Mouse (Mus musculus) ES-E14 (cell line): ENCODE measurements around the gene 1110051M20Rik. TPM values are rescaled to one million over a fixed set of nuclear protein-coding genes. Genes with fewer than 3 reads are reported as not detected.

Experiments used
- DNase-seq: peaks from one replicate; pipeline ENCODE4 v3.0.0-alpha.2; 2013; ENCODE audit warnings: low read depth, low spot score
- H3K27ac ChIP-seq: 2 replicates; pipeline ENCODE4 v1.5.1; 2012; ENCODE audit warnings: low read depth, mild to moderate bottlenecking, low read length, moderate library complexity, mixed read lengths; ENCODE audit not compliant: poor library complexity, insufficient read depth, severe bottlenecking
- H3K36me3 ChIP-seq: 2 replicates; pipeline ENCODE4 v1.6.1; 2012; ENCODE audit warnings: mild to moderate bottlenecking, low read length, moderate library complexity, mixed read lengths; ENCODE audit not compliant: control insufficient read depth, poor library complexity, insufficient read depth, severe bottlenecking
- H3K4me1 ChIP-seq, 2 experiments: fragments of 150-350 bp in 1 of 2; sonication (generic) in 1 of 2; 2 replicates each; pipeline ENCODE4 v1.6.1; 2012; ENCODE audit warnings: low read length in 2 of 2, mild to moderate bottlenecking in 1 of 2, mixed read lengths in 1 of 2; ENCODE audit not compliant: control insufficient read depth in 2 of 2, insufficient read depth in 2 of 2, poor library complexity in 1 of 2
- H3K4me3 ChIP-seq, 2 experiments: fragments of 150-350 bp in 1 of 2; sonication (generic) in 1 of 2; 2 replicates each; pipeline ENCODE4 v1.5.1; 2012; ENCODE audit warnings: low read length in 2 of 2, low read depth in 1 of 2, mild to moderate bottlenecking in 1 of 2, mixed read lengths in 1 of 2; ENCODE audit not compliant: insufficient read depth in 1 of 2, poor library complexity in 1 of 2, severe bottlenecking in 1 of 2
- H3K9ac ChIP-seq: 2 replicates; pipeline ENCODE4 v1.6.1; 2012; ENCODE audit warnings: low read depth, mild to moderate bottlenecking, low read length, mixed read lengths; ENCODE audit not compliant: poor library complexity, insufficient read depth, severe bottlenecking
- H3K9me3 ChIP-seq: fragments of 150-350 bp; sonication (generic); 2 replicates; pipeline ENCODE4 v1.6.1; 2012; ENCODE audit warnings: low read depth, mild to moderate bottlenecking, low read length; ENCODE audit not compliant: control insufficient read depth, insufficient read depth
- CHD2 ChIP-seq: IDR thresholded peaks from 2 replicates; pipeline ENCODE4 v1.6.1; 2014; ENCODE audit warnings: mild to moderate bottlenecking, low read depth, low read length, inconsistent platforms
- HCFC1 ChIP-seq: IDR thresholded peaks from 2 replicates; pipeline ENCODE4 v1.6.1; 2012; ENCODE audit warnings: low read length, inconsistent platforms, borderline replicate concordance; ENCODE audit not compliant: insufficient read depth
- MAFK ChIP-seq: IDR thresholded peaks from 2 replicates; pipeline ENCODE4 v1.6.1; 2014; ENCODE audit warnings: mild to moderate bottlenecking, low read depth, low read length, inconsistent platforms; ENCODE audit not compliant: insufficient read depth
- ZC3H11A ChIP-seq: IDR thresholded peaks from 2 replicates; pipeline ENCODE4 v1.6.1; 2012; ENCODE audit warnings: low read depth, mild to moderate bottlenecking, inconsistent platforms, low read length, borderline replicate concordance
- ZNF384 ChIP-seq: IDR thresholded peaks from 2 replicates; pipeline ENCODE4 v1.6.1; 2012; ENCODE audit warnings: low read depth, low read length, inconsistent platforms
- in situ Hi-C, 2 experiments: fragments of 600-800 bp; cut with MboI; formaldehyde crosslinking; loops; one replicate each; pipeline ENCODE4 v1.15.1; 2025; ENCODE audit warnings: low sequenced_read_pairs in 2 of 2, inconsistent platforms in 1 of 2; ENCODE audit not compliant: unreplicated experiment in 2 of 2
- total RNA-seq: library from RNA; depleted of rRNA; stranded (reverse); fragments of 300-350 nt; gene quantifications from 2 replicates; pipeline ENCODE4 v1.2.3, GENCODE M21; 2012

1110051M20Rik gene
- total RNA-seq, 1 experiment = 12.4 TPM

DNA sequence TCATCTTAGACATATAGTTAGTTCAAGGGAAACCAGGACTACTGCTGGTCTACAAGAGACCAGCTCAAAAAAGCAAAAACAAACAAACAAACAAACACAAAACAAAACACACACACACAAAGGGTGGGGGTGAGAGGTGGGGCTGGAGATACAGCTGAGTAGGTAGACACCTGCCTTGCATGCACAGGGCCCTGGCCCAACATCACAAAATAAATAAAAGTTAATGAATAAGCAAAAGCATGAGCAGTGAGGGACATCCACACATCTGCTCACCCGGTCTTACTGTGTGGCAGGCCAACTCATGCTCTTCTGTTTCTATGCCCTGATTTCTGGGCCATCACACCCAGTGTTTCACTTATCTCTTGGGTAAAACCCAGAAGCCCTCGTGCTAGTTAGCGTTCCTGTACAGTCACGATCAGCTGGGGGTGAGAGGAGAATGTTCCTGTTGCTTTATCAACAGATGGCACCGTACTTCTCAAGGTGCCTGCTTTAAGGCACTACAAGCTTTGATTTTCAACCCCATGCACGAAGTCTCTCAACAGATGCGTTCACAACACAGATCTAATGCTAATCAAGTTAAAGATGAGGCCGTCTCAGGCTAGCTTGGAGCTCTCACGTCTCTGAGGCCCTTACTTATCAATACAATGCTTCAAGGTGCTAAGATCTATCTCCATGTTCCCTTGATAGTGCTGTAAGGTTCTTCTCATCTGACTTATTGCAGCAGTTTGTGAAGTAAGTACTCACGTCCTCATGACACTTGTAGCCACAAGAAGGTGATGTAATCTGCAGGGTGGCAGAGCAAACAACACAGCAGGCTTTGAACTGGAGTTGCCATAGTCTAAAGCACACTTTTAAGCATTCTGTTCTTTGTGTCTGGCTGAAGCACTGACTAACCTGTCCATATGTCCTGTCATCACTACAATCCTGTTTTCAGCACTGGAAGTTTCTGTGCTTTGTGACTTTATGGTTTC, 123.7 kb downstream of the 1110051M20Rik start:
- Histone ChIP-seq H3K36me3 (no peaks in the 10 kb centered on the region), H3K4me3 (no peak overlapping the region), H3K27ac (no peak overlapping the region), H3K4me1 (no peaks in the 10 kb centered on the region), H3K9ac (no peak overlapping the region), H3K9me3 (no peaks in the 10 kb centered on the region)
- TF ChIP-seq CHD2 (no peak), HCFC1 (no peak), MAFK (no peak), ZNF384 (no peak), ZC3H11A (no peak)
- in situ Hi-C loops = no loop called here
- DNase-seq = no peak

DNA sequence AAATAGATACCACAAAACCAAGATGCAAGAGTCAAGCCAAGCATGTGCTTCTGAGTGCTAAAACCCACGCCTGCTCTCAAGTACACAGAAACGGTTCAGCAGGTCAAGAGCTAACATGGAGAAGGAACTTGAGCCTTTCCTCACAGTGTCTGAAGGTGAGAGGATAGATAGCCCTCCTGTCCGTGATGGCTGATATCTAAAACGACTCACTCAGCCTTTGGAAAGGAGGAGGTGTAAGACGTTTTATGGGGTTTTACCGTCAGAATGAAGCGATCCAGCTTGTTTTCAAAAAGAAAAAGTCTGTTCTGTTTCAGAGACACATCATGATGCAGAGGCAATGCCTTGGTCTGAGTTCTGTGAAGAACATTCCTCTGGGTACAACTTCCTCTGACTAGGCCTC, 130.3 kb downstream of the 1110051M20Rik start:
- in situ Hi-C loops = no loop called here
- no peak for TF ChIP-seq CHD2
- TF ChIP-seq MAFK = no peak
- no peak for TF ChIP-seq HCFC1
- no peak for TF ChIP-seq ZNF384
- no peak for TF ChIP-seq ZC3H11A
- H3K36me3 ChIP-seq = no peaks in the 10 kb centered on the region

DNA sequence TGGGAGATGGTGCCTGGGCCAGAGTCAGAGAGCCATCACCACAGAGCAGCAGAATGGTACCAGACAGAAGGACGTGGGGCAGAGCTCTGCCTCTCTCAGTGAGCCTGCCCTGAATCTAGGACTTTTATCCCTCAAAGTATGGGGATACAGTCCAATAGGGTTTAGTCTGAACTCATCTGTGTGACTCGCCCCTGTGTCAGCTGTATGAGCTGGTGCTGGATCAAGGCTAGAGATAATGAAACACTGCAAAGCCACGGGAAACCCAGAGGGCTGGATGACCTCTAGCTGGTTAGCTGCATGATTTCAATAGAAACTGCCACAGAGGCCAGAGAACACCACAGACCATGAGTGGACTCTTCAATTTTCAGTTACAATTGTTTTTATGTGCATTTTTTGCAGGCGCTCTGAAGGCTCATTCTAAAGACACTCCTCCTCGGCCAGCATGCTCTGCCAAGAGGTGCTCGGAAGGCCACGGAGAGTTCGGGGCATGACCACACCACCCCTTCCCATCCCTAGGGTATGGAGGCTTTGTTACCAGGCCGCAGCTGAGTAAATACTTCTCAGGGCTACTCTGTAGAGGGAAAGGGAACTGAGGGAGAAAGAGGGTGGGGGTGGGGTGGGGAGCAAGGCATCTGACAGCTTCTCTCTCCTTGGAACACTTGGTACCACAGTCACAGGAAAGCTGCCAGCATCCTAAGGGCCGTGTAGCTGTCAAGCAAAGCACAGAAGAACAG, 131.8 kb downstream of the 1110051M20Rik start:
- DNase-seq = no peak

More for the DNA sequence above, 130.3 kb downstream of the 1110051M20Rik start:
- Histone ChIP-seq H3K9me3 (no peaks in the 10 kb centered on the region), H3K9ac (no peak overlapping the region), H3K4me1 (no peaks in the 10 kb centered on the region), H3K27ac (no peak overlapping the region), H3K4me3 (no peak overlapping the region)
- DNase-seq = no peak

DNA sequence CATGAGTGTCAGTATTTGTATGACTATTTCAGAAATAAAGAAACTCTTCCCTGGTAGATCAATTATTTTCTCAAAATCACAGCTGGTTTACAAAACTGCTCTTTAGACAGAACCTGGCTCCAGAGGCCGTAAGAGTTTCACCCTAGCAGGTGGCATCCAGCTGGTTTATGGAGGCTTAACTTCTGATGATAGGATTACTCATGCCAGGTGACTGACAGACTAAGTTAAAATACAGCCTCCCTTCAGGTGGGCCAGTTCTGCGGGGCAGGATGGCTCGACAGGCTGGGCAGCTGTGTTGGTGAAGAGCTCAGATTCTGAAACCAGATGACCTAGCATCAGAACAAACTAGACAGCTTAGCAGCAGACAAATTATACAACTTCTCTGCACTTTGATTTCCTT, 135.0 kb downstream of the 1110051M20Rik start:
- no peak overlapping the region for H3K4me3 ChIP-seq
- H3K36me3 ChIP-seq = no peaks in the 10 kb centered on the region
- no peaks in the 10 kb centered on the region for H3K9me3 ChIP-seq
- TF ChIP-seq ZC3H11A (no peak), ZNF384 (no peak), MAFK (no peak), HCFC1 (no peak), CHD2 (no peak)
- DNase-seq = no peak
- in situ Hi-C loops = no loop called here
- H3K27ac ChIP-seq = no peak overlapping the region
- H3K4me1 ChIP-seq = no peaks in the 10 kb centered on the region
- no peak overlapping the region for H3K9ac ChIP-seq

More for the DNA sequence above, 131.8 kb downstream of the 1110051M20Rik start:
- in situ Hi-C loops = no loop called here
- H3K9ac ChIP-seq = no peak overlapping the region
- H3K27ac ChIP-seq = no peak overlapping the region
- no peaks in the 10 kb centered on the region for H3K4me1 ChIP-seq
- H3K4me3 ChIP-seq = no peak overlapping the region
- H3K36me3 ChIP-seq = no peaks in the 10 kb centered on the region
- no peaks in the 10 kb centered on the region for H3K9me3 ChIP-seq
- no peak for TF ChIP-seq ZC3H11A
- TF ChIP-seq MAFK = no peak
- no peak for TF ChIP-seq HCFC1
- TF ChIP-seq CHD2 = no peak
- no peak for TF ChIP-seq ZNF384
